Mouse (Mus musculus): ENCODE results near the gene Ccser2.
A peak's percentile ranks its signal among the peaks of the same experiment; 100 is the strongest.

Ccser2 gene

DNA sequence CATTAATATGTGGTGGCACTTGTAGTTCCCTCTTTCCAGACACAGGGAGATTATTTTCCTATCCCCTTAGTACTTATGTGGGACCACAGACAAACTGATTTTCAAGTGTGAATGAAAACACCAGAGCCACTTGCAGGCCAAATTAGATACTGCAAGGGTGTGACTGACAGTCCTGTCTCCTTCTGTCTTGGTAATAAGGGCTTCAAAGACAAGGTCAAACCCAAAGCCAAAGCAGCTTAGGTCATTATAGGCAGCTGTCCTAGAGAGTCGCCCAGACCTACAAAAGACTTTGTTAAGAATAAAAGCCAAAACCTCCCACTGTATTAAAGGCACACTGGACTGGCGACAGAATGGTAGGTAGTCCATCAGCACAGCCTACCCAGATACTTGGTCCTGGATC is 30.6 kb downstream of the Ccser2 start:
- DNase-seq (ENCODE audit: low spot score) = no peak

DNA sequence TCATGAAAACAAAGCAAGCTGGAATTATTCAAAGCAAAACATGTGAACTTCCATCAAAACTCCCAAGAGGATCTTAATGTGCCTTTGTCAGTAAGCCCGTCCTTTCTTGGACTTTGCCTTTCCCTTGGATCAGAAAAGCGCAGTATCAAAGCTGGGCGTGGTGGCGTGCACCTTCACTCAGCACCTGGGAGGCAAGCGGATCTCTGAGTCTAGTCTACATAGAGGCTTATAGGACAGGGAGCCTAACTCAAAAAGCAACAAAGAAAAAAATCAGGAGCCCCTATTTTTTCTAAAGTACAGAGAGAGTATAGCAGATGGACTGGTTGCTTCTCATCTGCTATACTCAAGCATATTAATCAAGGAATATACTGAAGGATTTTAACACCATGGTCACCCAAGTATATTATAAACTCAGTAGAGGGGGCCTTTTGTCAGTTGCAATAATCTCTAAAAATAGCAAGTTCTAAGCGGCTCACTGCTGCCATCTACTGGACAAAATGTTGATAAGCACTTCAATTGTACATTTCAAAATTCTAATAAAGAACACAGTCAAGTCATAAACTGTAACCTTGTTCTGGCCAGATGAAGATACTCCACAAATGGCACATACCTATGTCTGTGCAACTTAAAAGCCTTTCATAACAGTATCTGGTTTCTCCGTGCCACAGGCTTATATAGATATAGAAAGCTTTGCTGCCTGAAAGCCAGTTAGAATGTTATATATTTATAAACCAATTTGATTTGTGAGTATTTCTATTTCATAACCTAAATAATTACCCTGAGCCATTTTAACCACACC is 31.3 kb downstream of the Ccser2 start:
- no peak for DNase-seq (ENCODE audit: low spot score)

GRCm38 (mm10) chr14:36932638-36933382 is 35.8 kb downstream of the Ccser2 start:
- no peak for DNase-seq (ENCODE audit: low spot score)

DNA sequence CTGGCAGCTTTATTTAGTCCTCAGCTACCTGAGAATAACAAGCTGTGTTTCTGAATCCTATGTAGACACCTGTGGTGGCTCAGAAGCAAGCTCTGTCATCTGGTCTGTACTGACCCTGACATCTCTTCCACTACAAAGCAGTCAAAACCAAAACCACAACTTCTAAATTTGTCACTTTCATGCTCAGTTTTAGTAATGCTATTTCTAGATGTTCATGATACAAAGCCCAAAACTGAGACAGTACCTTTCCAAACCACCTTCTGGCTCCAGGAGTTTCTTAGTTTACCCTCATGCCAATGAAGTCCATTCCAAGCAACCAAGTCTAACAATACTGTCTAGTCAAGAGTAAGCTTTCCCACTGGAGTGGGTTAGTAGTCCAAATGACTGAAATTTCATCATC is 36.5 kb downstream of the Ccser2 start:
- no peak for DNase-seq (ENCODE audit: low spot score)

DNA sequence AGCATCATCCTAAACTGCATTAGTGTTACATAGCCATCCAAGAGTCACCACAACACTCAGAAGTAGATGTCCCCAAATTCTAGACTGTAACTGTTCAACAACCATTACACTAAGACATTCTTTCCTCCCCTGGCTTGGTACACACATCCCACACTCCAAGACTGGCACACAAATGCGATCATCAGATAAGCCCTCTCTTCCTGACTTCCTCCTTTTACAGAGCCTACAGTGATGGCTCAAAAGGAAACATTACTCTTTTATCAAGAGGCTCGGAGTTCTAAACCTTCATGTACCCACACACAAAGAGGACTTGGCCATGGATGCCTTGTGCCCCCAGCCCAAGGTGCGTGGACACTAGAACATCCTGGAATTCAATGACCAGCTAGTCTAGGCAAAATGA is 45.2 kb downstream of the Ccser2 start:
- DNase-seq (ENCODE audit: low spot score) = no peak

- no peak for DNase-seq (ENCODE audit: low spot score)
Observed at GRCm38 (mm10) chr14:36921346-36922049, 47.1 kb downstream of the Ccser2 start.

DNA sequence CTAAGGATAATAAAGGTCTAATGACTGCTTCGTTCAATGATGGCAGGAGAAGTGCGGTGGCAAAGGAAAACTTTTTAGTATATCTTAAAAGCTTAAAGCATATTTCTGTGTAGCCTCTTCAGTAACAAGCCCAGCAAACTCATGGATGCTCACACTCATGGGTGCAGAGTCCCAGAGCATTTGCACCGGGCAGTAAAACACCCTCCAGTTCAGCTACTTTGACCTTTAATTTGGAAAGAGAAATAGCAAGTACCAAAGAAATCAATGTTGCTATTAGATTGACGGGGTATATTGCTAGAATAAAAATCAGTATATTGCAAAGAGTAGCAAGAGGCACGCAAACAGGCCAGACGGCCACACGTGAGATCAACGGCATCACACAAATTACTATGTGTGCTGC is 48.7 kb downstream of the Ccser2 start:
- DNase-seq (ENCODE audit: low spot score) = no peak

DNA sequence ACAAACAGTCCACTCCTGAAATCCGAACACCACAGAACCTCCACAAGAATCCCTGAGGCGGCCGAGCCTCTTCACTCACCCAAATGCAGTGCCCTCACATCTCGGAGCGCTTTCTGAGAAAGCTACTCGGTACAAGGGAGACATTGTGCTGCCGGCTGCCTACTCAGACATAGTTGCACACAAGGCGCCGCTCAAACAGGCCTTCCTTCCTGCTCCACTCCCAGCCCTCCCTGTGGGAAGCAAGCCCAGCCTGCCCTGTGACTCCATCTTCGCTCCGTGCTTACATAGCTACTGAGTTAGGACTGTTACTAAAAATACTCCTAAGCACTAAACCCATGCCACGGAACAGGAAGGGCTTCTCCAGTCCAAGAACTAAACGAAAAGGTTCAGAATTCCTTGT is 49.4 kb downstream of the Ccser2 start:
- DNase-seq (ENCODE audit: low spot score) = peak; percentile 28

- no peak for DNase-seq (ENCODE audit: low spot score)
Observed at GRCm38 (mm10) chr14:36915203-36915602, 53.4 kb downstream of the Ccser2 start.

- DNase-seq (ENCODE audit: low spot score) = no peak
Observed at GRCm38 (mm10) chr14:36914473-36915005, 54.0 kb downstream of the Ccser2 start.

DNA sequence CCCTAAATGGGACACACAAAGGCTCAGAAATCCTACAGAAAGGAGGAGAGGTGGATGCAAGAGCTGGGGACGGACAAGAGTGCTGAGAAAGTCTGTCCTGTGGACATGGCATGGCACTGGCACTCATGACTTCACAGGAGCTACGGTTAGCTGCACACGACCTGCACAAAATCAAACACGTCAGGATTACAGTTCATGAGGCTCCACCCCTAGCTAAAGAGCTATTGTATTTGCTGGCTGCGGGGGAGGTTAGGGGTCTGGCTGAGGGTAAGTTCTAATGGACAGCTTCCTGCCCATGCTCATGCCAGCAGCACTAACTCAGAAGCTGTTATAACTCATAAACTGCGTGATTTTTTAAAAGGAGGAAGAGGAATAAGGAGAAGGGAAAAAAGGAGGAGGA is 56.8 kb downstream of the Ccser2 start:
- no peak for DNase-seq (ENCODE audit: low spot score)

DNA sequence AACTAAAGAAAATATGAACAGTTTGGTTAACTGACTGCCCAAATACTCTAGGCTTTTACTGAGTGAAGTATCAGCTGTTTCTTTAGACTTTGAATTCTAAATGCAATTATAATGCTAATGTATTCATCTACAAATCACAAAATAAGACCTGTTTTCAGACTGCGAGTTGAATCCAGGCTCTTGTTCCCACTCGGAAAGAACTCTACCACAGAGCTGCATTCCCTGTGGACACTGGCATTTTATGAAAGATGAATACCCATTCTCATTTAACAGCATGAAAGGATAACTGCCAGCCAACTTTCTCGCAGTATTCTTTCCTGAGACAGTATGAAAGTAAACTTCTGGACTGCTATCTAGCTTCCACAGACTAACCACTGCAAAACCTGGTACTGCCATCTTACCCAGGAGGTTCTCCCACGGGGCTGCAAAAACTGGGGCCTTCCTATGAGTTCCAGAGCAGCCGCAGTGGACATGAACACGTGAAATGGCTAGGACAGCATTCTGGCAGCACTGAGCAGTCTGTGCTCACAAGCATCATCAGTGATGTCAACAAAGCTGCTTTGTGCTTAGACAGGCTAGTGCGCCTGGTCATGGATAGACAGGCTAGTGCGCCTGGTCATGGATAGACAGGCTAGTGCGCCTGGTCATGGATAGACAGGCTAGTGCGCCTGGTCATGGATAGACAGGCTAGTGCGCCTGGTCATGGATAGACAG is 62.6 kb downstream of the Ccser2 start:
- no peak for DNase-seq (ENCODE audit: low spot score)

DNA sequence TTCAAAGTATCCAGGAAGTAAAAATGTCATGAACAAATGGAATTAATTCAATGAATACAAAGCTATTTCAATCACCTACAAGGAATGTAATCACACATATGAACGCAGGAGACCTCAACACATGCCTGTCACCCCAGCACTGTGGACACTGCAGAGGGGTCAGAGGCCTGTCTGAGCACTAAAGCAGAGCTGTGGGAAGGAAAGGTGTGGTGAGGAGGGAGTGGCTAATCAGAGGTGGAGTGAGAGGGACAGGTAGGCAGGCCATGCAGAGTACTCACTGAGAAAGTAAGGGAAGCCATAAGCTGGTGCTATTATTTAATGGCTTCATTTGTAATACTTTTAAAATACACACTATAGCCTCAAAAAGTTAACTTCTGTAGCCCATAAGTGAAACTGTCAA is 64.4 kb downstream of the Ccser2 start:
- no peak for DNase-seq (ENCODE audit: low spot score)

- no peak for DNase-seq (ENCODE audit: low spot score)
Observed at GRCm38 (mm10) chr14:36900883-36901282, 67.7 kb downstream of the Ccser2 start.

GRCm38 (mm10) chr14:36894701-36895100 is 73.9 kb downstream of the Ccser2 start:
- DNase-seq (ENCODE audit: low spot score) = no peak

- DNase-seq (ENCODE audit: low spot score) = no peak
Observed at GRCm38 (mm10) chr14:36892762-36893358, 75.7 kb downstream of the Ccser2 start.

- no peak for DNase-seq (ENCODE audit: low spot score)
Observed at GRCm38 (mm10) chr14:36890130-36890529, 78.4 kb downstream of the Ccser2 start.

- no peak for DNase-seq (ENCODE audit: low spot score)
Observed at GRCm38 (mm10) chr14:36885680-36886079, 82.9 kb downstream of the Ccser2 start.

DNA sequence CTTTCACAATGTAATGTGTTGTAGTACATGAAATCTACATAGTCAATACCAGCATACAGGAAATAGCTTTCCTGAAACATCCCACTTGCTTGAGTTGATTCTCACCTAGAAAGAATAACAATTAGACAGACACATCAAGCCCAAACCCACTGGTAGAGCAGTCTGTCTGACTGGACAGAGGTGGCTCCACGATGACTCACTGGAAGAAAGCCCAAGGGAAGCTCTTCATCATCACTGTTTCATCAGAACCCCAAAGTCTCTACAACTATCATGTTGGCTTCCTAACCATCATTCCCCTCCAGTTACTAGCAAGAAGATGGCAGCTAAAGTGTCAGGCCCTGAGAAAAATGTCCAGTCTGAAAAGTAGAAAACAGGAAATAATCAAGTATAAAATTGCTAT is 83.5 kb downstream of the Ccser2 start:
- no peak for DNase-seq (ENCODE audit: low spot score)

- no peak for DNase-seq (ENCODE audit: low spot score)
Observed at GRCm38 (mm10) chr14:36883576-36883975, 85.0 kb downstream of the Ccser2 start.

GRCm38 (mm10) chr14:36870257-36870656 is 98.3 kb downstream of the Ccser2 start:
- no peak for DNase-seq (ENCODE audit: low spot score)
